Mouse (Mus musculus) right cerebral cortex, adult 18-20 months (tissue): ENCODE data around the gene Cyp19a1.

Source experiments
- DNase-seq: peaks from one replicate; pipeline ENCODE4 v3.0.0; 2022; ENCODE audit warnings: mixed read lengths

The Cyp19a1 gene

GRCm38 (mm10) chr9:54268010-54268409 is at the start of gene Cyp19a1:
TSS of gene Cyp19a1 (minus strand) at chr9:54268110.
- no peak for DNase-seq

- DNase-seq, result no peak
Measured at GRCm38 (mm10) chr9:54316363-54316762, 48.5 kb upstream of the Cyp19a1 start.

- DNase-seq, result no peak
Measured at GRCm38 (mm10) chr9:54308751-54309358, 40.9 kb upstream of the Cyp19a1 start.

GRCm38 (mm10) chr9:54308209-54308608 is 40.3 kb upstream of the Cyp19a1 start:
- no peak for DNase-seq

- peak; percentile 15 for DNase-seq
Measured at GRCm38 (mm10) chr9:54301255-54301654, 33.3 kb upstream of the Cyp19a1 start.

- no peak for DNase-seq
Measured at GRCm38 (mm10) chr9:54299792-54300191, 31.9 kb upstream of the Cyp19a1 start.

- DNase-seq, result no peak
Measured at GRCm38 (mm10) chr9:54299389-54299788, 31.5 kb upstream of the Cyp19a1 start.

- no peak for DNase-seq
Measured at GRCm38 (mm10) chr9:54287804-54288203, 19.9 kb upstream of the Cyp19a1 start.

- DNase-seq, result peak; percentile 2
Measured at GRCm38 (mm10) chr9:54286331-54286987, 18.5 kb upstream of the Cyp19a1 start, which contains the start of gene Gldn. TSS of gene Gldn (plus strand) at chr9:54286486.

- DNase-seq, result no peak
Measured at GRCm38 (mm10) chr9:54279046-54279589, 11.2 kb upstream of the Cyp19a1 start.

GRCm38 (mm10) chr9:54275283-54275682 is 7.4 kb upstream of the Cyp19a1 start:
- no peak for DNase-seq

GRCm38 (mm10) chr9:54270889-54271288 is 3.0 kb upstream of the Cyp19a1 start:
- DNase-seq, result no peak

GRCm38 (mm10) chr9:54269987-54270386 is 2.1 kb upstream of the Cyp19a1 start:
- DNase-seq, result no peak

- no peak for DNase-seq
Measured at GRCm38 (mm10) chr9:54264754-54265153, 3.2 kb downstream of the Cyp19a1 start.

- no peak for DNase-seq
Measured at GRCm38 (mm10) chr9:54244869-54245665, 22.8 kb downstream of the Cyp19a1 start.

- DNase-seq, result no peak
Measured at GRCm38 (mm10) chr9:54227580-54227979, 40.3 kb downstream of the Cyp19a1 start.

- no peak for DNase-seq
Measured at GRCm38 (mm10) chr9:54216511-54216910, 51.4 kb downstream of the Cyp19a1 start.

GRCm38 (mm10) chr9:54214881-54215280 is 53.0 kb downstream of the Cyp19a1 start:
- DNase-seq, result peak; percentile 23

GRCm38 (mm10) chr9:54194790-54195189 is 73.1 kb downstream of the Cyp19a1 start:
- DNase-seq, result no peak

- no peak for DNase-seq
Measured at GRCm38 (mm10) chr9:54191435-54191834, 76.5 kb downstream of the Cyp19a1 start.

GRCm38 (mm10) chr9:54182484-54182883 is 85.4 kb downstream of the Cyp19a1 start:
- no peak for DNase-seq

- peak; percentile 39 for DNase-seq
Measured at GRCm38 (mm10) chr9:54181330-54181729, 86.6 kb downstream of the Cyp19a1 start.

- DNase-seq, result no peak
Measured at GRCm38 (mm10) chr9:54180216-54180615, 87.7 kb downstream of the Cyp19a1 start.
